Mouse (Mus musculus) lung, postnatal 36 days (tissue): ENCODE data around the gene Fam83f.

Source experiments
- DNase-seq: peaks from one replicate; pipeline ENCODE4 v3.0.0; 2022; ENCODE audit warnings: mixed read lengths

The Fam83f gene

DNA sequence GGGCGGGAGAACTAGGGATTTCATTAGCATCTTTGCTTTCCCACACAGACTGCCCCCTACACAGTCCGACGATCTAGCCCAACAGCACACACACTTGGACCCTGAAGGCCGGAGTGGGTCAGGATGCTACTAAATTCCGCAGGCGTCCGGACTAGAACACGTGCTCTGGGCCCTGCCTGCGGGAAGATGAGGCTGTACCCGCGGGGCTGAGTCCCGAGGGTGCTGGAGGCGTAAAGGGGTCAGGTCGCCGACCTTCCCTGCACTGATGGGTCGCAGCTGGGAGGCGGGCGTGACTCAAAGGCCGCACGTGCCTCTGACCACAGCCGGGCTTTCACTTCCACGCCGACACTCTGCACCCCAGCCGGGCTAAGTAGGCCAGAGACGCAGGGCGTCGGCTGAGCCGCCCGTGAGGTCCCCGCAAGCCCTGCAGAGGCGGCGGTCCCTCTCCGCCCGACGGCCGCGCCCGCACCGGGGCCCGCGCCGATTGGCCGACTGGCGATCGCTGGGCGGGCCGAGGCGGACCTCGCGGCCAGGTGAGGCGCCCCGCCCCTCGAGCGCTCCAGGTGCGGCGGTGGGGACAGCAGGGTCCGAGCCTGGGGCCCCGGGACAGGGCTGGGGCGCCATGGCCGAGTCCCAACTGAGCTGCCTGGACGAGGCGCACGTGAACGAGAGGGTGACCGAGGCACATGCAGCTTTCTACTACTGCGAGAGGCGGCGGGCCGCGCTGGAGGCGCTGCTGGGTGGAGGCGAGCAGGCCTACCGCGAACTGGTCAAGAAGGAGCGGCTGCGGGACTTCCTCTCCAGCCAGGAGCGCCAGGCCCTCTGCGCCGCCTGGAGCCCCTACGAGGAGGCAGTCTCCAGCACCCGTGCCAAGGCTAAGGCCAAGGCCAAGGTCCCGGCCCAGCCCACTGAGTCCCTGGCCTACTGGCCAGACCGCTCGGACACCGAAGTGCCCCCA is at the start of gene Fam83f:
TSS of gene Fam83f (plus strand) at position 553 of the 958 bp plus-strand sequence.
- peak; percentile 50 for DNase-seq

DNA sequence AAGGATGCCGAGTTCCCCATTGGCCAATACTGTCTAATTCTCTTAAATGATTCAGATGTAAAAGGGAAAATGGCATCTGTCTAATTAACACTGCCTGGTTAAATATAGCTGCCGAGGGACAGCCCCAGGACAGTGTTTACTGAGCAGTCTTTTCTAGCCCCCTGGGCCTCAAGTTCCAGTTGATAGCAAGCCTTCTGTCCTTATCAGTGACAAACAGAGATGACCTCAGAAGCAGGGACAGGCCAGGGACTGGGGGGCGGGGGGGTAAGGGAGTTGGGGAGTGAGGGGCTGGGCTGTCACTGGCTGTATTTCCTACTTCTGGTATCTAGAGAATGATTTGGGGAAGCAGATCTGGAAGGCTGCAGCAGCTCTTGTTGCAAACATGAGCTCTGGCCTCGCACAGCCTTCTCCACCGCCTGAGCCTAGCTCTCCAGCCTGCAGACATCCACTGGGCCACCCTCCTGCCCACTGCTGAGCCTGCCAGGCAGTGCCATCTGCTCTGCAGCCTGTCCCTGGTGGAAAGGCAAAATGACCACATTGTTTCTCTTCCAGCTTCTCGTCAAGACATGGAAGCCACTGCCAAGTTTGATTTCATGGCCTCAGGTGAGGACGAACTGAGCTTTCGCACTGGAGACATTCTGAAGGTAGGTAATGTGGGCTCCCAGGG is 48.3 kb upstream of the Fam83f start:
- DNase-seq = no peak

DNA sequence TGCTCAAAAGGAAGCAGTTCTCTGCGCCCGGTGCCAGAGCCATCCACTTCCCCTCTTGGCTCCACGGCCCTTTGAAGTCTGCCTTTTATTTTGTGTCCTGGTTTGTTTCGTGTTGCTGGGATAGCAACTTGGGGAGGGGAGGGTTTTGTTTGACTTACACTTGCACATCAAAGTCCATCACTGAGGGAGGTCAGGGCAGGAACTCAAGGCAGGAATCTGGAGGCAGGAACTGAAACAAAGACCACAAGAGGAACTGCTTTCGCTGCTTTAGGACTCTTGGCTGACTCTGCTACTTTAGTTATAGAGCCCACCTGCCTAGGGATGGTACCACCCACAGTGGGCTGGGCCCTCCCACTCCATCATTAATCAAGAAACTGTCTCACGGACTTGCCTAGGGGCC is 45.2 kb upstream of the Fam83f start:
- no peak for DNase-seq

DNA sequence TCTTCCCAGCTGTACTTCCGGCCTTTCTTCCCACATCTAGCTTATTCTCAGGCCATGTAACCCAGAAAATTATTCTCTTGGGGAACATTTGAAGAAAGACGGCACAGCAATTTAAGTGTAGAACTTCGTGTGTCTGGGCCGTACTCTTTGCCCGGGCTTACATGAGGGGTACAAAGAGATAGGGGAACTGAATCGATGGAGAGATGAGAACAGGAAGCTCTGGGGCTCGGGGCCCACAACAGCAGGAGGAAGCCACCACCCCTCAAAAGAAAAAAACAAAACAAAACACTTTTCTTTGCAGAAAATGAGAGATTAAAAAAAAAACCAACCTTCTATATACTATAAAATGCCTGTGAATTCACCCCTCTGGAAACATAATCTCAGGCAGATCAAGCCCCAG is 41.5 kb upstream of the Fam83f start:
- no peak for DNase-seq

DNA sequence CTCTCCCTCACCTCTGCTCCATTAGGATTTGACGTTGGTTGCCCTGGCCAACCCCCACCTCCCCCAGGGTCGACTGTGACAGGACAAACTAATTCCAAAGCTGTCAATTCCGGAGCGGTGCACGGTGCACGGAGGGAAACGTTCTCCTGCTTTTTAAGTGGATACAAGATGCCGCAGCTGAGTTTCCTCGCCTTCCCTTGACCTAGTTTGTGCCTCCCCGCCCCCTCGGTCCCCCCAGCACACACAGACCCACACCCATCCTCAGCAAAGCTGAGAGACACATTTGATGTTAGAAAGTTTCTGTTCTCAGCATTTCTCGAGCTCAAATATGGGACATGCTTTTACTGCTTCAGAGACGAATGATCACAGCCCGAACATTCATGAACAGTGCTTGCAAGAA is 40.9 kb upstream of the Fam83f start:
- DNase-seq = no peak

DNA sequence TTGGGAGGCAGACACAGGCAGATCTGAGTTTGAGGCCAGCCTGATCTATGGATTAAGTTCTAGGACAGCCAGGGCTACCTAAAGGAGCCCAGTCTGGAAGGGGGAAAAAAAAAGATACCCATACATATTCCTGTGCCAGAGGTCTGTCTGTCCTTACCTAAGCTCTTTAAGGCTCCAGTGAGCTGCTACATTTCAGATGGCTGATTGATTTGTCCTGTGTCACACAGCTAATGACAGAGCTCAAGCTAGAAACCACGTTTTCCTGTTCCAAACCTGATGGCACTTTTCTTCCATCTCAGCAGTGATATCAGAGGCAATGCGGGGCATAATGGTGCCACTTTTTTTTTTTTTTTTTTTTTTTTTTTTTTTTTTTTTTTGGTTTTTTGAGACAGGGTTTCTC is 40.3 kb upstream of the Fam83f start:
- DNase-seq = no peak

DNA sequence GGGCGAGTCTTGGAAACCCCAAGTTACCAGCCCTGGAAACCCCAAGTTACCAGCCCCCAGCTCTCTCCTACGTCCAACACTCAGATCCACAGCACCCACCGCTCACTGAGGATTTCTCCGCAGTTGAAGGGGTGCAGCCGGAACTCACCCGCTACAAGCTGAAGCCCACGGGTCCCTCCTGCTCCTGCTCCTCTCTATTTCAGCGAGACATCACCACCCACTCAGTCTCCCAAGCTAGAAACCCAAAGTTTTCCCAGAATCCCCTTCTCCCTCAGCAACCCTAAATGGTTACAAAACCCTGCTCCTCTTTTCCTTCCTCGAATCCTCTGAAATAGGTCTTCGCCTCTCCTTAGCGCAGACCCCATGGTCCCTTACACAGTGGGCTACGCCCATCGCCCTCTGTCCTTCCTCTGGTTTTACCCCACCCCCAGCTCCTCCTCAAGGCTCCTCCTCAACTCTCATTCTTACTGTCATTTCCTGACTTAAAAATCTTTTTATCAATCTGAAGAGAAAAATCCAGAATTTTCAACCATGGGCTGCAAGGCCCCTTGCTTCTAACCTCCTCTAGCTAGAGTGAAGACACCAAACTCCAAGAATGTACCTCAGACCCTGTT is 39.3 kb upstream of the Fam83f start:
- DNase-seq = no peak

DNA sequence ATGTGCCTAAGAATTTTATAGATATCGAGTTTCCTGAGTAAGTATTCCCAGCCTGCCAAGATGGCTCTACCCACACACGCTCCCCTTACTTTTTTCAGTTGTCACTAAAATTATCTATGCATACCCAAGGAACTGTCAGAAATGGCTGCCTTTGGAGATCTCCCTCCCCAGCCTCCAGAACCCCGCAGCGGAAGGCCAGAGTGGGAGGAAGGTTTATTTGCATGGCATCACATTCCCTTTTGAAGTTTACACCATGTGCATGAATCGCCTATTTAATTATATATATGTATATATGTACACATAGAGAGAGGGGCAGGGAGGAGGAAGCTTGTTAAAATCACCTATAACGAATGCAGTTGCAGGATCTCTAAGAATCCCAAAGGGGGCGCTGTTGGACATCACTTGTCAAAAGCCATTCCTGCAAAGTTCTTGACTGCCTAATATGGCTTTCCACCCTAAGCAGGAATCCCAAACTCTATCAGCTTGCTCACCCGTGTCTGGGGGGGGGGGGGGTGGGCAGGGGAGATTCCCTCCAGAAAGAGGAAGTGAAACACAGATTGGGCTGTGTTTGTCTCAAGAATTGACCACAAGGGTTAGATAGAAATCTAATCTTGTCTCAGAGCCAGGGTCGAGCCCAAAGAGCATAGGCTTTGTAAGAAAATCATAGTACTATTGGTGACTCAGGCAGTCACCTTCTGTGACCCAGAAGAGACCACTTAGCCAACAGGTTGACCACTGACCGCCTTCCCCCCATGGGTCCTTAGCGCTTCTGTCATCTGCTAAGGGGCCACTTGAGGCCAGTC is 37.1 kb upstream of the Fam83f start:
- DNase-seq = peak; percentile 71

DNA sequence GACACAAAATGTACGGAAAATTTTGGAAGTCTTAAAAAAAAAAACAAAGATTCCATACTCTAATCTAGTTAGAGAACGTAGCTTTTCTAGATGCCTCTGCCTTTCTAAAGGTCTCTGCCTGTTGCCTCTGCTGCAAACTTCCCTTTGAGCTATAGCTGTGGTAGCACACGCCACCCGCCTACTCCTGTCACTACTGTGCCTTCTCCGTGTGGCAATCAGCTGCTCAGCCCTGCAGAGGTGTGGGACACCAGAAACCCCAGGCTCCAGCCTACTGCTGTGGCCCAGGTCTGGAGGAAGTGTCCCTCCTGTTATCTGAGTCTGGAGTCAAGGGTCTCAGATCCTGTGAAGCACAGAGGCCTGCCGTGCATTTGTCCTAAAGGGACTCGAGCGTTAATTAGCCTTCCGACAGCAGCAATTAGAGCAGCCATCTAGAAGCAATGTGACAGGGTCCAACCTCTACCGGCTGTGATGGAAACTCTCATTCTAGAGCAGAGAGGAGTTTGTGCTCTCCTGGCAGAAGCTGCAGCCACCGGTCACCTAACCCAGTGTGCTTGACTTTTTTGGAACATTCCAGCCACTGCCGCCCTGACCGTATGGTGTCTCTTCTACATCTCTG is 34.8 kb upstream of the Fam83f start:
- peak; percentile 32 for DNase-seq

DNA sequence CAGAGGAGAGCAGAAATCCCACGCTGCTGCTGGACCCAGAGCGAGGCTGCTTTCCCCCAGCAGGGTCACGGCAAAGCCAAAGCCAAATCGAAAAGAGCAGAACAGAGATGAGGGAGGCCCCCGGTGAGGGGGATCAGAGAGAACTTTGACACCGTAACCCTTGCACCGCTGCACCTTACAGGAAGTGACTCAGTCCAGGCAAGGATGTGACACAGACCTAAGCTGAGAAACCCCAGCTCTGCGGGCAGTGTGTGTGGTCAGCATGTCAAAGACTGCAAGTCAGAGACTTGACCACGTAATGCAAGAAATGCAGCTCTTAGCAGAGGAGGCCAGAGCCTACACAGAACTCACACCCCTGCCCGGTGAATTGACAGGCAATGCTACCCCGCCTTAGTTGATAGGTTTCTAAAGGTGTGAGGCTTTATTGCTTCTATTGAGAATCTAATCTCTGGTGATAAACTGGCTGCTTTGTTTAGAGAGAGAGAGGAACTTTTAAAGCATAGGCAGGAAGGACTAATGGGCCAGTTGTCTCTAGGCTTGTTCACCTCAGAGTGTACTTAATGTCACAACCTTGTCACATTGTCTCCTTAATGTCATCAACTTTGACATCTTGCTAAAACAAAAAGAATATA is 32.5 kb upstream of the Fam83f start:
- DNase-seq = peak; percentile 26

DNA sequence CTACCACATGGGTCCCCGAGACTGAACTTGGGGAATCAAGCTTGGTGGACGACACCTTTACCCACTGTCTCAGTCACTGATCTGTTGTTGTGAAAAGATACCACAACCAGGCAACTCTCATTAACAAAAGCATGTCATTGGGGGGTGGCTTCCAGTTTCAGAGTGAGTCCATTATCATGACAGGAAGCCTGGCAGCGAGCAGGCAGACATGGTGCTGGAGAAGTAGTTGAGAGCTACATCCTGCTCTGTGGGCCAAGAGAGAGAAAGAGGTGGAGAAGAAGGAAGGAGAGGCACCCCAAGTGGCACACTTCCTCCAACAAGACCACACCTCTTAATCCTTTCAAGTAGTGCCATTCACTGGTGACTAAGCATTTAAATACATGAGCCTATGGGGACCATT is 31.8 kb upstream of the Fam83f start:
- no peak for DNase-seq

DNA sequence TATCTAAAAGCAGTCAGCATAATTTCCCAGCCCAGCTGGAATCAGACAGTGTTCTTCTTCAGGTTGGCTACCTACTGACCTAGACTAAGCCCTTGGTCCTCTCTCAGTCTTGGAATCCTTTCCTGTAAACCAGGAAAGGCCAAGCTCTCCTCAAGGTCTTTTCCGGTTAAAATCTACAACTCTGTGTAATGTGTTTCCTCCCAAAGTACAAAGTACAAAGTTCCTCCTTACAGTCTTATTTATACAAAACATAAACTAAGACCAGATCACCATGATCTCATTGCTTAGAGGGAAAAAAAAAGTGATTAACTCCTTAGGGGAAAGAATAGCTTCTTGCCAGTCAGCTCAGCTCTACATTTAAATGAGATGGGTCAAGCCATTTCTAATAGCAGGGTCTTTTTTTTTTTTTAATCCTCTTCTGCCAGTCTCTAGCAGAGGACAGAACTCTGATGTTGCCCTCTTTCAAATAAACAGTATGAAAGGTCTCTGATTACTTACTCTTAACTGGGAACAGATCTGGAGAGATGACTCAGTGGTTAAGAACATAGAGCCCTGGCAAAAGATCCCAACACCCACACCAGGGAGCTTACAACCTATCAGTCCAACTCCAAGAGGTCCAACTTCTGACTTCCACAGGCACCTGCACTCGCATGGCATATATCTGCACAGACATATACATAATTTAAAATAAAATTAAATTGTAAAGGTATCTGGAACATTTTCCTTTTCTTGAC is 29.8 kb upstream of the Fam83f start:
- no peak for DNase-seq

DNA sequence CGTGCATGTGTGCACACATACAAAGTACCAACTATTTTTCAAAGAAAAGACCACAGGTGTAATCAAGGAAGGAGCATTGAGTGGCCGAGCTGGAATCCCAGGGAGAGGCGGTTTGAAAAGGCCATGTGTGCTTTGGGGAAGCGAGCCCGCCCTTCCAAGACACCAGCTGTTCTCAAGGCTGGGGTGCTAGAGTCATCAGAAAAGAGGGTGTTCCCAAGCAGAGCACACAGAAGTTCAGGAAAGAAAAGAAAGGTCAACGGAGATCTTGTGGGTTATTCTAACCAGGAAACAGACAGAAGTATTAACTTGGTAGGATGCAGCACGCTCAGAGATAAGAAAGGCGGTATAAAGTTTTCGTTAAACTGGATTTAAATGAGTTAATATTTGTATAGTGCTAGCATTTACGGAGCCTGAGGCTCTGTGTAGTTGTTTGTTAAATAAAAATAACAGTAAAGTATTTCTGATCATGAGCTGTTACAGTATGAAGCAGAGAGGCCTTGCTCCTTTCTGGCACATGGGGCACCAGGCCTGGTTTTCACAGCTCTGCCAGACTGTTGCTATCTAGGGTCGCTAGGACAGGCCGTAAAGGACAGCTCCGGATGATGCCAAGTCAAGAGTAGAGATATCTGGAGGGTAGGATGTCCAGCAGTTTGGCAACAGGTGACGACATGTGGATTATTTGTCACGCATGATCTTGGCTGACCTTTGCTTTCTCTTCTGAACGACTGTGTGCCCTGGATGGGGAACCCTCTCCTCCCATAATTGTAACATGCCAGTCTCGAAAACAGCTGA is 26.4 kb upstream of the Fam83f start:
- no peak for DNase-seq

DNA sequence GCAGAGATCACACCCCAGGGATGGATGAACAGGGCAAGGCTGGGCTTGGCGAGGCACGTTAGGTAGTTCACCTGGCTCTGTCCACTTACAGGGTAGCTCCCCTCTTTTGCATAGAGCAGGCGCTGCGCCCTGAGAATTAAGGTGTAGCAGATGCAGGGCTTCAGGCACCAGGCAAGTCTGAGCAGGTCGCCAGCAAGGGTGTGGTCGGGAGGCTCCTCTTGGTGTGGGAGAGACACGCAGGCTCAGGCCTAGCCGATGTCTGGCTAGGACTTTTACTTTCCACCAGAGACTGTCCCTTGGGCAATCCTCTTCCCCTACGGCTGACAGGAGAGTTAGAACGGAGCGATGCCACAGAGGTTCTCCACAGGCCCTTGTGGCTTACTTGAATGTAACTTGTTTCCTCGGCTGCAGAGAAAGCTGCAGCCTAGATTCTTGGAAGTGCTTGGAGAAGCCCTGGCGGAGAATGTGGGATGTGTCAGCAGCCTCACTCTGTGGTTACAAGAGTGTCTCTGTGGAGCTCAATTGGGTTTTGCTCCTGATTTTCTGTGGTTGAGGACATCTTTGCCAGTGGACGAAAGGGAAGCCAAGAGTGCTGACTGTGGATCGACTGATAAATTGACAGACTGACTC is 22.6 kb upstream of the Fam83f start:
- DNase-seq = no peak

DNA sequence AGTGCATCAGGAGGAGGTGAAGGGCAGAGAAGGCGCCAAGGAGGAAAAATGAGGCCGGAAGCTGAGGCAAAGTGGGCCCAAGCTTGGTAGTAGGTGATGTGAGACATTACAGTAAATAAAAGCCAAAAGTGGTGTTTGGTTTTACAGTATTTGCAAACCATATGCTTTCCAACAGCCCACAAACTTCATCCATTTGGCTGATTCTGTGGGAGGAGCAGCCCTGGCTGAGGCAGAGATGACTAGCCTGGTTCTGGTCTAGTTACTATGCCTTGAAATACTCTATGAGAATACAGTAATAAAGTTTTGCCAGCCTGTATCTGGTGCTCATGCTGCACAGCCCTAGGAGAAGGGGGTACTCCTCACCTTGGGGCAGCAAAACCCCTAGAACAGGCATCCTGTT is 21.2 kb upstream of the Fam83f start:
- DNase-seq = no peak

DNA sequence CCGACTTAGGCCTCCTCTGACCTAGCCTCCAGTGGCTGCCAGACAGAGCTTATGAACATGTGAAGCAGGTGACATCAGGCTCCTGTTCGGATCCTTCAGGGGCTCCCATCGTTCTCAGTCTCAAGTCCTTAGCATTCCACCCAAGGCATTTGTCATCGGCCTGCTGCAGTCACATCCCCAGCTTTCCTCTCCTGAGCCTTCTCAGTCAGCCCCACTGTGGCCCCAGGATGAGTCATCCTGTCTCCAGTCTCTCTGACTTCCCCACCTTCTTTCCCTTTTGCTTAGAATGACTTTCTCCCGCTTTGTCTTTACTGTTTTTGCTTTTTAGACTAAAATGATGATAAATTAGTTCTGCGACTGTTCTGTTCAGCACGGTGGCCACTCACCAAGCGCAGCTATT is 17.8 kb upstream of the Fam83f start:
- no peak for DNase-seq

DNA sequence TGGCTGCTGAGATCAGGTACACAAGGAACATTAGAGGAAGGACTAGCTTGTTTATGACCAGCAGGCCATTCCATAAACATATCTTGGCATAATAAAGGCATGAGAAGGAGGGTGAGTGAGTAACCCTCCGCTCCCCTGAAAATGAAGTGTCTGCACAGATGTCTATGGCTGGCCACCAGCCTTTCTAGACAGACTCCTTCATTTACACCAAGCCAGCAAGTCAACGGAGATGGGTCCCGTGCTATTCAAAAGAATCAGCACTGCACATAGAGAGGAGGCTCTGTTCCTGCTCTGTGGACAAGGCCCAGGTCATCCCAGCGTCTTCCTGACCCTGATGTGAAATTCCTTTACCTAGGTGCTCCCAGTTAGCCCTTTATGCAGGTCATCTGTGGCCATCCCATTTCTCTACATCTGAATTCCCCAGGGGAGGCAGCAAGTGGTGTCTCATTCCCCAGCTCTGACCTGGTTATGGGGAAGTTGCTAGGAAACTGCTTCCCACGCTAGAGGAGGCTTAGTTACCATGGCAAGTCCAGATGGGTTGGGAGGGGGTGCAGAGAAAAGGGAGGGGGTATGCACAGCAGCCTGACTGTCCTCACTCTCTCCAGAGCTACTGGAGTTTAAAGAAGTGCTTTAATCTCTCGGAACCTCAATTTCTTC is 12.7 kb upstream of the Fam83f start:
- DNase-seq = no peak

DNA sequence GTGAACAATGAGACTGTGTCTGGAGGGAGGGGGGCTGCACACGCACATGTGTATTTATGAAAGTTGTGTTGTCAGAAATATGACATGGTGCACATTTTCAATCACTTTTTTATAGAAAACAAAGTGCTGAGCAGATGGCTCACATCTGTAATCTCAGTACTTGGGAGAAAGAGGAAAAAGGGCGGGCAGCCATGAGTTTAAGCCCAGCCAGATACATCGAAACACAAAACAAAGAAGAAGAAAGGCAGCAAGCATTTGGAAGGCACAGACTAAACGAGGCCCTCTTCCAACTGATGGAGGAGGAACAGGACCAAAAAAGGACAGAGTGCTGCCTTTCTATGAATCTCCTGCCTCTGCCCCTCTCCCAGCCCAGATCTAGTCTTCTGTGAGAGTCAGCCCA is 10.7 kb upstream of the Fam83f start:
- no peak for DNase-seq

DNA sequence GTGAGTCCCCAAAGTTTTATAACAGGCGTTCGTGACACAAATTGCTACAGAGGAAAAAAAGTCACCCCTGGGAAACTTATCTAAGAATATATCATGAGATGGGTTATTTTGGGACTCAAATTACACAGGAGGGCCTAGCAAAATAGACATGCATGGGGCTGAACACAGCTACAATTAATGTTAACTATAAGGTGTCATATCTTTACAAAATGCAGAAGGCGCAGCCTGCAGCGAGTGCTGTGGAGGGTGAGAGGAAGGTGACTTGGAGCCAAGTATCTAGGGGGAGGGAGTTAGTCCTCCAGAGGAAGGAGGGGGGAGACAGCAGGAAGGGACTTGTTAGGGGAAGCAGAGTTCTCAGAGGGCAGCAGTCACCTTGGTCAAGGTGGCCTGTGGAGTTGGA is 7.2 kb upstream of the Fam83f start:
- no peak for DNase-seq
